ENCODE assay signal across 10 mouse cellular contexts in the genomic region with DNA sequence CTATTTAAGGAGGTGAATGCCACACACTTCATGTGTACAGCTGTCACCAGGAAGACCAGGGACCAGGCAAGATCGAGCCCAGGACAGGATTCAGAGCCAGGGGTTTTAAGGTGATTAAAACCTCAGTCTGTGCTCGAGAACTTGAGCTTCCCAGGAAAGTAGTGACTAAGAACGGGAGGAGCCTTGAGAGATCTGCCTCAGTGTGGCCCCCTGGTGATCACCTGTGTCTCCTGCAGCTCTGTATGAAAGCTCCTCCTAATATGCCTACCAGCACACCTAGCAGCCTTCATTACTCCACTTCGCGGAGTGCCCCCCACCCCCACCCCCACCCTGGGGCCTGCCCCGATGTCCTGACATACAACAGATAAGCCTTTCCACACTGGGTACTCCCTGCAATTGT. TPM values are rescaled to one million over a fixed set of nuclear protein-coding genes. Genes with fewer than 3 reads are reported as not detected.
A peak's percentile ranks its signal among the peaks of the same experiment; 100 is the strongest.
DNase-seq lines count a peak whose midpoint lies in the region; ATAC-seq and TF ChIP-seq lines count a peak whose summit lies in the region.
"Had no signal": no experiment of that assay in that cellular context is flagged by ENCODE, and none has a peak within 500 bp of the region (broad histone marks: within the 10 kb centered on the region; RNA-seq: fewer than 3 reads in every experiment).

No protein-coding gene starts in this region.

- TF ChIP-seq CTCF in lung, adult 2 months (IDR thresholded peaks at IDR 0.05; ENCODE audit: insufficient read depth, low read length) = peak; percentile 56
- TF ChIP-seq CTCF in embryonic fibroblast, embryonic 13.5 days (IDR thresholded peaks at IDR 0.05; ENCODE audit: borderline replicate concordance, insufficient read depth, low read length) = 0 out of 2 replicates have a peak, but pooled peaks have one; percentile 7

- H3K4me1 ChIP-seq in lung, adult 2 months (ENCODE audit: control insufficient read depth, insufficient read depth, low read length) = no peaks in the 10 kb centered on the region
- no peaks in the 10 kb centered on the region for H3K4me1 ChIP-seq in embryonic fibroblast, embryonic 13.5 days (ENCODE audit: control insufficient read depth, insufficient read depth, low read length)
- H3K4me1 ChIP-seq: embryonic facial prominence, embryonic 12.5 days had no signal

- peak; percentile 33 for DNase-seq in adrenal gland, adult 2 months
- DNase-seq in adrenal gland, postnatal 4 days (ENCODE audit: low spot score in 2 of 2) = no peak
- no peak for DNase-seq in lung, adult 2 months
- DNase-seq in lung, postnatal 4 days = no peak
- DNase-seq in retina, embryonic 14.5 days (ENCODE audit: low spot score) = peak; percentile 50
- no peak for DNase-seq in left cerebral cortex, postnatal 4 days

- no peak overlapping the region for H3K27ac ChIP-seq in embryonic fibroblast, embryonic 13.5 days (ENCODE audit: insufficient read depth, low read length)
- H3K27ac ChIP-seq: embryonic facial prominence, embryonic 12.5 days had no signal

- intact Hi-C loops in left cerebral cortex, postnatal 4 days (cut with DNase I) = no loop called here

- no peak for ATAC-seq in activated CD4-positive, CD25-positive, alpha-beta regulatory T cell, adult 4 months

- no peak for TF ChIP-seq POLR2A in lung, adult 2 months (IDR thresholded peaks at IDR 0.05; ENCODE audit: borderline replicate concordance, extremely low read depth, low read depth, low read length)
- no peak for TF ChIP-seq POLR2A in embryonic fibroblast, embryonic 13.5 days (IDR thresholded peaks at IDR 0.05; ENCODE audit: low read depth, low read length)

- H3K4me3 ChIP-seq in lung, adult 2 months (replicated peaks; ENCODE audit: extremely low read depth, low read depth, low read length) = no peak overlapping the region
- no peak overlapping the region for H3K4me3 ChIP-seq in embryonic fibroblast, embryonic 13.5 days (ENCODE audit: insufficient read depth, low read length)
- H3K4me3 ChIP-seq: embryonic facial prominence, embryonic 12.5 days; myocyte had no signal

- WGBS in lung, adult 2 months = 24% methylated on average over 6 of the region's 6 CpGs

RNA-seq across cellular contexts. Expression of a gene that starts 25.3 kb away (rescaled TPM):
- total RNA-seq in adrenal gland, adult 2 months (2021) = under 1 TPM; 0.14 to 0.69 TPM
- 0.75 and 1.1 TPM in 2 replicates for polyA plus RNA-seq in adrenal gland, adult 2 months (2012; rRNA removed)
- total RNA-seq in adrenal gland, postnatal 4 days (2021) = under 1 TPM; 0.22 to 0.59 TPM
- polyA plus RNA-seq in lung, adult 2 months (2012; rRNA removed) = not detected in 2 replicates
- 2.8 and 3.6 TPM in 2 replicates for polyA plus RNA-seq in embryonic fibroblast, embryonic 13.5 days (2011; ENCODE audit: insufficient read length, low read depth, missing spikeins)
- polyA plus RNA-seq in activated CD4-positive, CD25-positive, alpha-beta regulatory T cell, adult 4 months (2017; shearing (Covaris generic)) = not detected
- under 1 TPM; 0.60 to 0.74 TPM for total RNA-seq in left cerebral cortex, postnatal 4 days (2021)

Comparison
In these comparisons a context has a peak if more than half of its experiments do, and no peak if none do; other contexts are left out.
1. DNase-seq: peak in adrenal gland, adult 2 months (single experiment) and retina, embryonic 14.5 days (single experiment); none in adrenal gland, postnatal 4 days (0 of 2), lung, adult 2 months (single experiment), lung, postnatal 4 days (0 of 2) and left cerebral cortex, postnatal 4 days (single experiment).